Mouse (Mus musculus): ENCODE measurements around the gene Slc38a4.
A peak's percentile ranks its signal among the peaks of the same experiment; 100 is the strongest.

The Slc38a4 gene

DNA sequence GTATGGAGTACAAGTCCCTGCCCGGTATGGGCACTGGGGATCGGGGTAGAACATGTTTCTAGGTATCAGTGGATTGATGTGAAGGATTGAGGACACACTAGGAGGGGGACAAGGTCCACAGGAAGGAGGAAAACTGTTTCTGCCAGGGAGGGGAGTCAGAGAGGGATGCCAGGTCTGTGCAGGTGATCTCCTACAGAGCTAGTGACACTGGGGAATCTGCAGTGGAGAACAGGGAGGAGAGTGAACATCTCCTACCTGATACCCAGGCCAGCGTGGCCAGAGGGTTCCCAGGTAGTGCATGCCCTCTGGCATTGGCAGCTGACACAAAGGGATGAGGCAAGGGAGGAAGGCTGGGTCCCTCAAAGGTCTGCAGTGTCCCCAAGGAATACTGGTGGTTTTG is 89.4 kb downstream of the Slc38a4 start:
- no peak for DNase-seq (ENCODE audit: low spot score)

DNA sequence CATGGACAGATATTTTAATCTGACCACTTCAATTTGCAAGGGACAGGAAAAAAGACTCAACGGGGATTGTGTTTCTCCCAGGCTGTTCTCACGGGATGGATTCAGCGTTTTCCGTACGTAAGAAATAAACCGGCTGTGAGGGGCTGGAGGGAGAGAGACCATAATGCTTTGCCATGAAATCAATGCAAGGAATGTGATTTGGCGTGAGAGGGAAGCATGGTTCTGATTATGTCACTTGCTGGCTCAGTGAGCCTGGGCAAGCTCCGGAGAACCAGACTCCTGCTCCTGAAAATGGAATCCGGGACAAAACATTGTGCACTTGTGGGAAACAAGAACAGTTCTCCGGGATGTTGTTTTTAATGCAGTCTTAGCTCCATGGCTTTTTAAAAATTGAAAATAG is 92.0 kb downstream of the Slc38a4 start:
- no peak for DNase-seq (ENCODE audit: low spot score)

DNA sequence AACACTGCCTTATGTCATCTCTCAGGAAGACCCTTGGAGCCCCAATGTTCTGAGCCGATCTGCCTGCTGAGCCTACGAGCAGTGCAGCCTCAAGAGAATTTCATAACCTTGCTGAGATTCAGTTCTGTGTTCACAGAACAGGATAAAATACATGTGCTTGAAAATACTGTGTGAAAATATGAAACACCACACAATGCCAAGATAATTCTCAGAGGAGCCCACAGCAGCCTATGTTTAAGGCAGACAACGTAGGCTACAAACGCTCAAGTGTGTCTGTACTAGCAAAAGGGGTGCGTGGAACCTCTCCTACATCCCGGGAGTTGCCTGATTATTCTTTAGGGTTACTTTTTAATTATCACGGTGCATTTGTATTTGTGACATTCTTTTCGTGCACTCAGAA is 92.4 kb downstream of the Slc38a4 start:
- DNase-seq (ENCODE audit: low spot score): no peak

DNA sequence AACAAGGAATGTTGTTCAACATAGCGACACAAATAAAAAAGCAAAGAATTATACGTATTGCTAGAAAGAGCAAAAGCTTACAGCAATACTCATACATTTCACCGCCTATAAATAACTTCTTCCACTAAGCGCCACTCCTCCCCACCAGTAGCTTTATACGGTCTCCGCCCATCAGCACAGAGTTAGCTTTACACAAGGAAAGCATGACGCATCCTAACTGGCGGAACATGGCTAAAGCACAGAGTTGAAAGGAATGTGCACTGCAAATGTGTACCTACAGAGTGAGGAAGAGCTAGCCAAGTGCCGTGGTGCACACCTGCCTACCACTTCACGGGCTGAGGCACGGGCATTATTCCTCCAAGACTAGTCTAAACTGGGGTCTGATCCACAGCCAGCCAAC is 95.4 kb downstream of the Slc38a4 start:
- no peak for DNase-seq (ENCODE audit: low spot score)

DNA sequence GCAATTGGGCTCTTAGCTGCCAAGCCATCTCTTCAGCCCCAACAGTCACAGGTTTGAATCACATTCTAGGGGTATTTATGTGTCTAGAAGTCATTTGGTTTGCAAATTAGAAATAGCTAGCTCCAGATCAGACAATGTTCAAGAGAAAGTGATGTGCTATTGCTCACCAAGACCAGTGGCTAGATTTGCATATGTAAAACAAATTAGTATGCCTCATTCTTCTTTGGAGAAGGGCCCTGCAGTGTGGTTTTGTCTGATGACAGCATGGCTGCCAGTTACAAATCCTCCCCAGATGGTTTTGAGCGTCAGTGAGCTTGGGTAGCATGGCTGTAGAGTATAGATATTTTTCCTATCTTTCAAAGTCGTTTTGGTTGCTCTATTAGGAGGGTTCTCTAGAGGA is 96.5 kb downstream of the Slc38a4 start:
- no peak for DNase-seq (ENCODE audit: low spot score)

DNA sequence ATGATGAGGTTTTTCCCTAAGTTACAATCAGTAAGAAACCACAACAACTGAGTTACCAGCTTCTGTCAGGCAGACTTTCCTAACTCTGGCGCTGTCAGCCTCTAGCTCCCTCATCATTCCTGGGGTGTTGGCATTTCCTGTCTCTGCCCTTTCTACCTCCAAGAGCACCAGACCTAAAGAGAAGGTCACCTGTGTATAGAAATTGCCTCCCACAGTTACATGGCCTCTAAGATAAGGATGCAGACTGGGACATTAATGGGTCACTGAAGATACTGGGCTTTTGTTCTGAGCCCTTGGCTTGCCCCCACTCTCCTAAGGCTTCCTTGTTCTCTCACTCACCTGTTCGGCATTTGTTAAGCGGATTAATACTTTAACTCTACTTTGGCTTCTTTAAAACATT is 99.1 kb downstream of the Slc38a4 start:
- no peak for DNase-seq (ENCODE audit: low spot score)

DNA sequence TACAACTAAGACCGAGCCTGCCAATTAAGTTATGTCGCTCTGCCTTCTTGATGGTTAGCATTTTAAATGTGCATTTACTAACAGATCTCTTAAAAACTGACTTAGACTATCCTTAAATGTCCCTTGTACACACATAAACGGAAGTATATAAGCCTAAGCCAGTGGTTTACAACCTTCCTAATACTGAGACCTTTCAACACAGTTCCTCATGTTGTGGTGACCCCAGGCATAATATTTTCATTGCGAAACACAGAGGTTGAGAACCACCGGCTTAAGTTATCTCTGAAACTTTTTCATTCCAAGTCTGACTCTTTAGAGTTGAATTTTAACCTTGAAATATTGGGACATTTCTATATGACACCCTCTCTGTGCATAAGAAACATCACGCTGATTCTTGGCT is 101.4 kb downstream of the Slc38a4 start:
- DNase-seq (ENCODE audit: low spot score): no peak

DNA sequence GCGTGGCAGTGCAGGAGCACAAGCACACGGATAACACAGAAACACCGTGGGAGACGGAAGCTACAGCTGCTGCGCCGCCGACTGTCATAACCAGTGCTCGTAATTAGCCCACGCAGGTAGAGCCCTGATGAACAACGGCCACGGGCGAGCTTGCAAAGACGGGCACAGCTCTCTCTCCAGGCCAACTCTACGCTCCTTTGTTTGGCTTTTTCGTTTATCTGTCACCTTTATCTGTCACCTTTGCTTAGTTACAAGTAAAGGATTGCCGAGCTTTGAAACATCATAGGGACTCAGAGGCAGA is 101.9 kb downstream of the Slc38a4 start:
- DNase-seq (ENCODE audit: low spot score): no peak

DNA sequence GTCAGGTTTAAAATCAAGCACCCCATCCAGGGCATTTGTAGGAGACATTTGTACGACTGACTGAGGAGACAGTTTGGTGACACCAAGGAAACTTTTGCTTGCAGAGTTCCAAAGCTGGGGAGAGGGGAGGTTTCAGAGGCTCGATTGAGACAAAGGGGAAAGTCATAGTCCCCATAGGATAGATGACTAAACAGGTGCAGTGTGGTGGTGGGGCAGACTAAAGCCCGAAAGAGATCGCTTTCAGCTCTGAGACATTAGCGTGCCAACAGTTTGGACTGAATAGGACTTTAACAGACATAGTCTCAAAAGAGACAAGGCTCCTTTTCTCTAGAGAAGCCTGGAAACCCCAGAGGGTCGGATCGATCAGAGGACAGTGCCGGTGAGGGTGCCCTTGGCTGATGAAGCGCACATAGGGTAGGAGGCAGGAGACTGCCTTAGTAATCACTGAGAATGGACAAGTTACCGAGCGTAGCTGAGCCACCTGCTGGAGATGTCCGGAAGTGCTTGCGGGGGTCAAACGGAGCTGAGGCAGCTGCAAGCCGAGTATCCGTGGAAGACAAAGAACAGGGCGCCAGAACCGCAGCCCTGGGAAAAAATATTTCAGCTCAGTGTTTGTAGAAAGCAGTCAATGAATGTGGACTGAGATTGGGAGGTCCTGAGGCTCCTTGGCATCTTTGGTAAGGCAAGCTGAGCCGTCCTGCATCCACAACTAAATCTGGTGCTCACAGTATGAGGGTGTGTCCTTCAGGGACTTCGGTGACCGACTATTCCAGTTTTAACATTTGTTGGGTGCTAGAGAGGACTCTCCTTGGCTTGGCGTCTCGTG is 102.4 kb downstream of the Slc38a4 start:
- DNase-seq (ENCODE audit: low spot score): peak; percentile 32

DNA sequence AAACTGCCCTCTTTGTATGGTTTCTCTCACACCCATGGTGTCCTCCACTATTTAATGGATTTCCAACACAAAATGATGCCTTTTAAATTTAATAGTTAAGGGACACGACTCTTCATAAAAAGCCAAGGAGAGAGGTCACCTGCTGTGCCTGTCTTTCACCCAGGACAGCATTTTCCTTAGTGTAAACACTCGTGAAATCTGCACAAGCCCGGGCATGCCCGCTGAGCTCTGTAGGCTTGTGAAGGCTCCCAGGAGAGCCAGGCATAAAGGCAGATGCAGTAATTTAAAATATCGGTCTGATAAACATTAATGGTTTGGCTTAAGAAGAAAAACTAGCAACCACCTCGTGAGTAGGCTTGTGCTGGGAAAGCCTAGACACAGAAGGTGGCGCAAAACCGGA is 103.3 kb downstream of the Slc38a4 start:
- no peak for DNase-seq (ENCODE audit: low spot score)

DNA sequence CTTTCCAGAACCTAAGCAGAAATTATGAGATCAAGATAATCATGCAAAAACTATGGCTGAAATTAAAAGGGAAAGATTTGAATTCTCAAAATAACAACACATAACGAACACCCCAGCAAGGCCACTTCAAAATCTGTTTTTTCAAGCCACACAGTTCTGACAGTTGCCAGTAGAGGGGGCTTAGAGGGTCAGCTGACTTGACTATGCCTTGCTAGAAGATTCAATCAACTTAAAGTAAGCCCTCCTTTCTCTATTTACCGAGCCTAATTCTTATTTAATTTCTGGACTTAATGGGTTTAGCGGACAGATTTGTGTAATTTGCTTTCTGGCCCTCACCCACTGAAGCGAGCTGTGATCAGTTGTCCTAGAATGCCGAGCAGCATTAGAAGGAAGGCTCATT is 104.0 kb downstream of the Slc38a4 start:
- no peak for DNase-seq (ENCODE audit: low spot score)

DNA sequence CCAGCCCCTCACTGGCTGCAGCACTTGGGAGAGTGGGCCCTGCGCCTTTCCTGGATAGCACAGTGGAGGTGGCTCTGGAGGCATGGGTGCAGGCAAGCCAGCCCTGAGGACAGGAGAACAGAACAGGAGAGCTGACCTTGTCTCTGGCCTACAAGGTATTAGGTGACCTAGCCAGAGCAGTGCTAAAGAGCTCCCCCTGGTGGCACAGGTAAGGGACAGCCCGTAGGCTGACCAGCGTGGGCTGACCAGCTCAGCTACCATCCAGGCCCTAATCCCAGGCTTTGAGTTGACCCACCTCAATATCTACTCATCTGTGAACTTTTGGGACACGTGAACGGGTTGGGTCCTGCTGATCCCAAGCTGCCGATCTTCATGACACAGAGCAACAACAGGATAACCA is 107.3 kb downstream of the Slc38a4 start:
- DNase-seq (ENCODE audit: low spot score): peak; percentile 14
